Mouse (Mus musculus) left cerebral cortex, postnatal 14 days (tissue): ENCODE results near the gene Mad2l2. TPM values are rescaled to one million over a fixed set of nuclear protein-coding genes. Genes with fewer than 3 reads are reported as not detected.
A peak's percentile ranks its signal among the peaks of the same experiment; 100 is the strongest.

Experiments
- DNase-seq, 2 experiments: peaks; one replicate each; pipeline ENCODE4 v3.0.0; 2021 to 2022; ENCODE audit warnings: low spot score in 2 of 2, mixed read lengths in 1 of 2
- intact Hi-C: fragments of 180-260 bp; cut with DNase I; formaldehyde crosslinking; loops from one replicate; pipeline ENCODE4 v1.15.1; 2025
- long read RNA-seq, 2 experiments: library from polyadenylated mRNA; stranded (forward); transcript quantifications; one replicate each; pipeline ENCODE4 v2.0.0; 2021
- total RNA-seq, 2 experiments: library from RNA; stranded (reverse); gene quantifications; 2 replicates each; pipeline ENCODE4 v1.2.3; 2021

Gene Mad2l2
- 10 to 100 TPM; 10.1 to 16.2 TPM for total RNA-seq
- long read RNA-seq, experiment 1, transcript Mad2l2-201 (8 exons, 1,535 nt) = major isoform, 9 of 15 reads
- long read RNA-seq, experiment 1, partial matches to known transcripts = 1 of 15 reads
- long read RNA-seq, experiment 1, other reads (novel, unspliced or antisense) = 4 of 15 reads
- long read RNA-seq, experiment 2, transcript Mad2l2-201 (8 exons, 1,535 nt) = major isoform, 7 of 13 reads
- long read RNA-seq, experiment 2, partial matches to known transcripts = 2 of 13 reads
- long read RNA-seq, experiment 2, other reads (novel, unspliced or antisense) = 2 of 13 reads

DNA sequence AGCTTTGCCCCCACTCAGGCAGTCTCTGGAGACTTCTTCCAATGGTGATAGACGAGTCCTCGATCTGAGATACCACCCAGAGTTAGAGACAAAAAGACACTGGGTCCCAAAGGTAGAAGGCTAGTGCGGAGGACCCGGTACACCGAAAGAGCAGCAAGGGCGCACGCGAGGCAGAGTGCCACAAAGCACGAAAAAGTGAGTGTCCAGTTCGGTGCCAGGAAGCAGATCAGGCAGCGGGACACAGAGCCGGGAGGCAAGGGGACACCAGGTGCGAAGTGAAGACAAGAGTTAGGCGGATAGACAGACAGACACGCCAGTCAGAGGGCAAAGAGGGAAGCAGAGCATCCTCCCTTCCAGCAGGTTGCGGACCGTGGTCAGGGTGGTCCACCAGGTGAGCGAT is at the start of gene Mad2l2:
TSS of gene Mad2l2 (plus strand) at position 252 of the 400 bp plus-strand sequence.
- no peak for DNase-seq
- intact Hi-C loops = no loop called here

DNA sequence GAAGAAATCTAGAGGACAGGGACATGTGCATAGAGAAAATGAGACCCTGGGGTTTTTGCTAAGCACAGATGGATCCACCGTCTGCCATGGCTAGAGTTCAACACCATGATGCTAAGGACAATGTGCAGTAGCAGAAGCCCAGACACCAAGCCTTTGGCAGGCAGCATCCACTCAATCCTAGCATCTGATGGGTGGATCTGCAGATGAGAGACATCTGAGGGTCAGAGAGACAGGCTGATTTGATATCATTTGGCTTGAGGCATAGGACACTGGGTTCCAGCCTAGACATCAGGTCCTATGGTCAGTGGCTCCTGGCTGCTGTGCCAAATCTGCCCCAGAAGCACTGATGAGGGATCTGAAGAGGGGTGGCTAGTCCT is 49.6 kb upstream of the Mad2l2 start:
- intact Hi-C loops = no loop called here
- no peak for DNase-seq

DNA sequence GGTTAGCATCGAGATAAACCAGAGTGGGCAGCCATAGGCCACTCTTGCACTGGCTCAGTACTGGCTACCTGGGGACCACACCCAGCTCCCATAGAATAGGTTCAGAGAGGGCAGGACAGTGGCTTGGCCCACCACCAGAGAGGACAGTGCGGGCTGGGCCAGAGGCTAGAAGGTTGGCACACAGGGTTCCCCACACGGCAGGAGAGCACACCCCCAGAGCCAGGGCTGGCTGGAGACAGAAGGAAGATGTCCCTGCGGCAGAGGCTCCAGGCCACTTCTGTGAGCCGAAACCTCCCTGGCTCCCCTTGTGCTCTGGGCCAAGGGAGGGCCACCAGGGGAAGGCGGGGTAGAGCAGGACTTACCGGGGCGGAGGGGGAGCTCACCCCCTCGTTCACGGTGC is 49.0 kb upstream of the Mad2l2 start:
- intact Hi-C loops = no loop called here
- no peak for DNase-seq

DNA sequence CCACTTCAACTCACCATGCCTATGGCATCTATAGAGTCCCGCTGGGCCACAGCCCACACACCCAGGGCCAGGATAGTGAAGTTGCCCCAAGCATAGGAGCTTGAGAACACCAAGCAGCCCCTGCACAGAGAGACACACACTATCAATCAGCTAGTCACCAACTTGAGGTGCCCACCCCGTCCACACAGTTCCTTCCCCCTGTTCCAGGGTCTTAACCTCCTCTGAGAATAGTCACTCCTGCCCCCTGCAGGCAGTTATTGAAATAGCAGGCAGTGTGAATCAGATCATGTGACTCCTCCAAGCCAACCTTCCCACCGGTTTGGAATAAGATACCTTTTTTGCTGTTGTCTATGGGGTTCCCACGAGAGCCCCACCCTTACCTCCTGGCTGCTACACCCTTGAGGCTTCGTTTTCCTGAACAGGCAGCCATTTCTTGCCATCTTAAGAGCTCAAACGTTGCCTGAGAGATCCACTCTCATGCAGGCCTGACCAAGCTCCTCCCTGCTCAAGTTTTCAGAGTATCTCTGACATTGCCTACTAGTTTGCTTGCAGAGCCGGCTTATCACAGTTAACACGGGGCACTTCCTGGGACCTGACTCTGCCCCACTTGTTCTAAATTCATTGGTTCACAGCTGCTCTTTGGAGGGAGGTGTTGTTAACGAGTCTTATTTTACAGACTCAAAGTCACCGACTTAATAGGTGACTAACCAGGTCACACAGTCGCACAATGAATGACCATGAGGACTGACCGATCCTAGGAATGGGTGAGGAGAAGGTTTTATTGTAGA is 47.7 kb upstream of the Mad2l2 start:
- intact Hi-C loops = no loop called here
- DNase-seq = peak; percentile 52 to 63

DNA sequence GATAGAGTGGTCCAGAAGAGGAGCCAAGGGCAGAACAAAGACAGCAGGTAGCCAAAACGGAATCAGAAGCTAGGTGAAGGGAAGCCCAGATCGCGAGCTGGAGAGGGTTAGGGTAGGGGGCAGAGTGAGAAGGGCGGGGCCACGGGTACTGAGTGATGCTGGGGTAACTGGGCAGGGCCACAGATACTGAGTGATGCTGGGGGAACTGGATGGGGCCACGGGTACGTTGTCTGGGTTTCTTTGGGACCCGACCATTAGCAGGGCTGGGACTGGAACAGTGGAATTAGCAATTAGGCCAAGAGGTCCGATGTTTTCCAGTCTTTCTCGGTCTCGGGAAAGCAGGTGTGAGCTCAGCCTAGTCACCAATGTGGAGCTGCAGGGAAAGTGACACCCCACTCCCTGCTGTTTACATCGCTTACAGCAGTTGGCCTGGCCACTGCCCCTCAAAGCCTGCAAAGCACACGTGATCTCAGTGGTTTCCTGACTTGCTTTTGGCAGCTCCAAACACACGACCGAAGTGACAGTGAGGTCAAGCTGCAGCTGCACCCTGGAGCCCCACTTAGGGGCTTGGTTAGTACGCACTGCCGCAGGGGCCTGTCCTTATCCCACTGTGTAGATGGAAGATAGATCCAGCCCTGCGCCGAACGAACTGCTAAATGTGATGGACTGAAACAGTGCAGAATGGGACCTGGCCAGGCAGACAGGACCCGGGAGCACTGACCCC is 46.8 kb upstream of the Mad2l2 start:
- intact Hi-C loops = no loop called here
- DNase-seq = no peak

DNA sequence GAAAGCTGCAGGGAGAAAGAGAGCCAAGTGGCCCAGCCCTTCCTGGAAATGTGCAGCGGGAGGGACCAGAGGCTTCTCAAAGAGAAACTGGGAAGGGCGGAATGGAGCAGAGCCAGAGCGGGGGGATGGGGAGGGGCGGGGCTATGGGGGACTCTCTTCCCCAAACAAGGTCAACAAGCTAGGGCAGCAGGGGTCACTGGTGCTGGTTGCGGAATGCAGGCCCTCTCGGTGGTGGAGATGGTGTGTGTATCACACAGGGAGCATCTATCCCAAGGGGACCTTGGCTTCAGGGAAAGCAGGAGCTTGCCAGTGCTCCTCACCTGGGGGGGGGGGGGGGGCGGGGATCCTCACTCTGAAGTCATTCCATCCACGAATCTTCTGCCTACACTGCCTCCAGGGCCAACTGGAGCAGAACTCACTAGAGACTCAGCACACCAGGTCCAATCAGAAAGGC is 45.9 kb upstream of the Mad2l2 start:
- no peak for DNase-seq
- intact Hi-C loops = no loop called here

DNA sequence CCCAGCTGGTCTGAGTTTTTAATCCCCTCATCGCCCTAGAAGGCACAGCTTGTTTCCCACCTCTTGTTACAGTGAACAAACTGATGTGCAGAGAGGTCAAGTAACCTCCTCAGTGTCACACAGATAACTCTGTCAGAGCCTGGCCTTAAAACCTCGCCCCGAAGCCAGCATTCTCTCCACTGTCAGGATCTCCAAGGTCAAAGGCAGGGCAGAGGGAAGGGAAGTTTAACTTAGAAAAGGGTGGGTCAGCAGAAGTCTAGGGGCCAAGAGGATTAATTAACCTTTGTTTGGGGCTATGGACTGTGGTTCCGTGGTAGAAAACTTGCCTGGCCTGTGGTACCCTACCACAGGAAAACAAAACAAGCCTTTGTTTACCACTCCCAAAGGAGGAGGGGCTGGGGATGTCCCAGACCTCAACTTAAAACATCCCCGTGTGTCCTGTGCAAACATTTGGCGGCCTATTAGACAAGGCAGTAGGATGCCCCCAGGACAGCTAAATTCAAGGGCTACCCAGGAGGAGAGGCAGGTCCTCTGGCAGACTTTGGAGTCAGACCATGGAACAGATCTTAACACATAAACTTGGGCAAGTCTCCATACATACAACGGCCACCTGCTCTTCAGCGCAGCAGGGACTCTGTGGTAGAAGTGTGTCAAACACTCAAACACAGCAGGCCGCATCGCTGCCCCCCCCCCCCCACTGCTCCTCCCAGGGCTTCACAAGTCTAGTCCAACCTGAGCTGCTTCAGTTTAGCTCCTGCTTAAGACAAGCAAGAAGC is 44.9 kb upstream of the Mad2l2 start:
- intact Hi-C loops = no loop called here
- no peak for DNase-seq

DNA sequence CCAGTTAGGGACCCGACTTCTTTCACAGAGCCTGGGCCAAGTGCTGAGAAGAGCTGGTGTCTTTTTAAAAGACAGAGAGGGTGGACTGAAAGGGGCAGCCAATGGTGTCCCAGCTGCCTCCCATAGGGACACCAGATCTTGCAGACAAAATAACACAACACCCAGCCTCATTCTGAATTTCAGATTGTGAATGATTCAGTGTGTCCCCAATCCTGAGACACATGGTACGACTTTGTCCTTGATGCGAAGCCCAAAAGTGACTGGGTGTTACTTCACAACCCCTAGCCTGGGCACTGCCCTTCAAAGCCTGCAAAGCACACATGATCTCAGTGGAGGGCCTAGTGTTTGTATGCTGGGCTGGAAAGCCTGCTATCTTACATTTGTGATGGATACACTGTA is 44.3 kb upstream of the Mad2l2 start:
- no peak for DNase-seq
- intact Hi-C loops = no loop called here

DNA sequence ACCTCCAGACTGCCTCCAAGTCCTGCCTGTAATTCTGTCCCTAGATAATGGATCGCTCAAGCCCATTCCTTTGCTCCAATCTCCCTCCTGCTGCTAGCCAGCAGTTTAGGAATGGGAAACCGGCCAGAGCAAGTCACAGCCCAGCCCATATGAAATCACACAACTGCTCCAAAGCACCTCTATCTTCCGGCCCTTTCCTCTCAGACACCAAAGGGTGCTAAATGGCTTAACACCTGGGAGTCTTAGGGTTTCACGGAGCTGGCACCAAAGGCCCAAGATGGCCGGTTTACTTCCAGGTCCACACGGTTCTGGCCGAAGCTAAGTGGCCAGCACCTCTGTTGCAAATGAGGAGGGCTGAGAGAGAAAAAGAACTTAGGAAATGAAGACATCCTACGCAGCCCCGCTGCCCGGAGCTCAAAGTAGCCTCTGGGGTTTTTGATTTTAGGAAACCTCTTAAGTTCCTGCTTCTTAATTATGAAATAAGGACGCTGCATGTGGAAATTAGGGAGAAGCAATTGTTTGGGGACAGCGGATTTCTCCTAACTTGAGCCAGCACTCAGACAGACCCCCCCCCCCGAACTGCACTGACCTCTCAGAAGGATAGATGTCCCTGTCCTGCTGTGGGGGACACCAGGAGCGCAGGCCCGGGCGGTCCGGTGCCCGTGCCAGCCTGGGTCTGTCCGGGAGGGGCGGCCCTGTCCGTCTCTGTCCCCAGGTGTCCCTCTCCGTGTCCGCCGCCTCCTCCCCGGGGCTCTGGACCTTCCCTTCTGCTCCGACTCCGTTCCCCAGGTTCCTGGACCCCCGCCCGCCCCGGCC is 42.9 kb upstream of the Mad2l2 start:
- intact Hi-C loops = no loop called here

DNA sequence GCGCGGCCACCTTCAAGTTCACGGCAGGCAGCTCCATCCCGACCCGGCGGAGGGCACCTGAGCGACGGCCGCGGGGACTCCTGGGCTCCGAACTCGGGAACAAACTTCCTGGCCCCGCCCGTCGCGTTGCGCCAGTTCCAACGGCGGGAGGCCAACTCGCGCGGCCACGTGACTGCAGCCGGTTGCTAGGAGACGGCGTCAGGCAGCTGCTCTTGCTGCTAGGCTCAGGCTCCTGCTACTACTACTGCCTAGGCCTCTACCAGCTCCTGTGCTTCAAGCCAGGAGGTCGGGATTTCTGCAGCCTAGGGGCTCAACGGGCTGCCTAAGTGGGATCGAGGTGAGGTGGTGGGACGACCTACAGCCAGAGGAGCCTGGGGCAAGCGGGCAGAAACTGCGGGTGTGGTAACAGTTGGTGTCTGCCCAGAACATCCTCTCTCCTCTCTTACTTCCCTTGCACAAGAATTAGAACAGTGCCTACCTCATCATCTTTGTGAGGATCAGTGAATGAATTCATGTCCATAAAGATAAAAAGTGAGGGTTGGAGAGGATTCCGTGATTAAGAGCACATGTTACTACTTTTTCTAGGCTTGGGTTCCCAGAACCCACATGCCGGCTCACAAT is 42.2 kb upstream of the Mad2l2 start, which contains the start of gene Agtrap:
TSS of gene Agtrap (minus strand) at position 125 of the 621 bp plus-strand sequence.
- peak; percentile 95 to 96 for DNase-seq
- intact Hi-C loops = no loop called here

More for the DNA sequence above, 42.9 kb upstream of the Mad2l2 start:
- DNase-seq = no peak

DNA sequence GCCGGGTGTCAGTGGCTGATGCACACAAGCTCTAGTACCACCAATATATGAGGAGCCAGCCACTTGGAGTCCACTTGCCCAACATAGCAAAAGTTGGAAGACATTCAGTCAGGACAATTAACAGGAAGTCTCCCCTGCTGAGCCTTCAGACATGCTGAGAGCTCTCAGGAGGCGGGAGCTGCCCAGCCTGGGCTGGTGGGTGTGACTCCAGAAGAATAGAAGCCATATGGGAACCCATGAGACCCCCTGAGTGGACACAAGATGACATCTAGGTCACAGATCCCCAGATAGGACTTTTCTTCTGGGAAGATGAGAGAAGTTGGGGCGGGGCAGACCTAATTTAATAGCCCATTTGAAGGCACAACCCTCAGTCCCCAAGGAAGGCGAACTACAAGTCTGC is 41.0 kb upstream of the Mad2l2 start:
- intact Hi-C loops = no loop called here
- no peak for DNase-seq

DNA sequence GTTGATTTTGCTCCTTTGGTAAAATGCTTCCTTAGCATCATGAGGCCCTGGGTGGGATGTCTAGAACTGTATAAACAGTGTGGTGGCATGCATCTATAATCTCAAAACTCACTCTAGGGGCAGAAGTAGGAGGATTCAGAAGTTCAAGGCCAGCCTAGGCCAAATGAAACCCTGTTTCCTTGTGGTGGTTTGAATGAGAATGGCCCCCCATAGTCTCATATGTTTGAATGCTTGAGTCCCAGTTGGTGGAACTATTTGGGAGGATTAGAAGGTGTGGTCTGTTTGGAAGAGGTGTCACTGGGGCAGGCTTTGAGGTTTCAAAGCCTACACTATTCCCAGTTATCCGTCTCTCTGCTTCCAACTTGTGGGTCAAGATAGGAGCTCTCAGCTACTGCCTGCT is 39.0 kb upstream of the Mad2l2 start:
- no peak for DNase-seq
- intact Hi-C loops = no loop called here

DNA sequence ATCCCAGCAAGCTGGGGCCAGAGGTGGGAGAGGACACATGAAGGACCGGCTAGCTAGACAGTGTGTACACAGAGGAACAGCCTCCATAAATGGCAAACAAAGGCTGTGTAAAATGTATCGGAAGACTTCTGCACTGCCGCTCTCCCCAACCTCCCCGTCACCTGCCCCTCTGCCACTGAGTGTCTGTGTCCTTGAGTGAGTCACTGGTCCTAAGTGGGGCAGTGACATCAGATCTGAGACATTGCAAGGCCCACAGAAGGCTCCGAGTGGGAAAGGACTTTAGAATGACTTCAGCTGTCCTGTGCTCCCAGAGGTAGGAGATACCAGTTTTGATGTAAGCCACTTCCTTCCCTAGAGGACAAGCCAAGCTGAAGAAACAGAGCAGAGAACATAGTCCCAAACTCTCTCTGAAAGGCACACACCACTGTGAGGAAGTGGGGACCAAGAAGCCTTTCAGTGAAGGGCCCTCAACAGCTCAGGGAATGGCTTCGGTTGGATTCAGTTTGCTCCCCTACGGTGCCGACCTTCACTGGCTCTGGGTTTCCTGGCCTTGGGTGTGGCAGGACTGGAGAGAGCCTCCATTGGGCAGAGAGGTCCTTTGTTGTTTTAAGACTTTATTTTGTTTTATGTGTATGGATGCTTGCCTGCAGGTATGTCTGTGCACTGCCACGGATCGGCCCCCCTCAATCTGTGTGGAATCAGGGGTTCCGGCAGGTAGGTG is 37.5 kb upstream of the Mad2l2 start:
- DNase-seq = no peak
- intact Hi-C loops = no loop called here

DNA sequence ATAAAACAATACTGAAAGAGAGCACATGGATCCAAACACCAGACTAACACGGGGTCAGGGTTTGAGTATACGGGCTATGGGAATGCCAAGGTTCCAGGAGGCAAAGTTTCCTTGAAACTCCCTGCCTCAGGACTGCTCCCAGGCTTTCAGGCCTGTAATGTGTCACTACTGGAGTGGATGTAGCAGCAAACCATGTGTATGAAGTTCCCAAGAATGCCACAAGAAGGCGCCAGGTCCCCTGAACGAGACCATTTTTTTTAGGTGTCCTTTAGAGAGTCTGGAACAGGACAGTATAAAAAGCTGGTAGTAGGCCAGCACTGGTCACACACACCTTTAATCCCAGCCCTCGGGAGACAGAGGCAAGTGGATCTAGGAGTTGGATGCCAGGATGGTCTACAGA is 36.0 kb upstream of the Mad2l2 start:
- intact Hi-C loops = no loop called here
- no peak for DNase-seq

DNA sequence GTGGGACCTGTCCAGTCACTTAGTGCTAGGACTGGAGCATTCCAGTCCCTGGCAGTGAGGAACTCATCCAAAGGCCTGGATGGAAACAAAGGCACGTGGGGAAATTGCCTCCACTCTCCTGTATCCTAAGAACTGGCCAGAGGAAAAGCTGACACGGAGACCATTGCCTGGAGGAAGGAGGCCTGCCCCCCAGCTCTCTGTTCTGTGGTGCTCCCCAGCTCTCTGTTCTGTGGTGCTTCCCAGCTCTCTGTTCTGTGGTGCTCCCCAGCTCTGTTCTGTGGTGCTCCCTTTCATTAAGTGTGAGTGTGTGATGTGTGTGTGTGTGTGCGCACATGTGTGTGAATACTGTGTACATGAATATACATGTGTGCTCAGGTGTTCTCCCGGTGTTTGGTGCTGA is 35.1 kb upstream of the Mad2l2 start:
- DNase-seq = no peak
- intact Hi-C loops = no loop called here

DNA sequence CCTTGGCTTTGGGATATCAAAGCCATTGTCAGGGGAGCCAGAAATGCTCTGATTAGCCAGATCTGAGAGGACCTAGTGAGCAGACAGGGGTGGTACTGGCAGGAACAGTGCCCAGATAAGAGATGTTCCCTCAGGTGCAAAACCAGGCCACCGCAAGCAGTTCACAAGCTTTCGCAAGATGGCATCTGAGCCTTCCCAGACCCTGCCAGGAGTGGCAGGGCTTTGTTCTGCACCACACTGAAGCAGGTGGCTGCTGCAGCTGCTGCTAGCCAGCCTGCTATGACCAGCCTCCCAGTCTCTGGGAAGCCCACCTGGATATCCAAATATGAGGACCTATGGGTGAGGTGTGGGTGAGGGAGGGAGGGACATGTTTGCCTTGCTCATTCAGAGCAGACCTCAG is 32.2 kb upstream of the Mad2l2 start:
- intact Hi-C loops = no loop called here
- DNase-seq = no peak

DNA sequence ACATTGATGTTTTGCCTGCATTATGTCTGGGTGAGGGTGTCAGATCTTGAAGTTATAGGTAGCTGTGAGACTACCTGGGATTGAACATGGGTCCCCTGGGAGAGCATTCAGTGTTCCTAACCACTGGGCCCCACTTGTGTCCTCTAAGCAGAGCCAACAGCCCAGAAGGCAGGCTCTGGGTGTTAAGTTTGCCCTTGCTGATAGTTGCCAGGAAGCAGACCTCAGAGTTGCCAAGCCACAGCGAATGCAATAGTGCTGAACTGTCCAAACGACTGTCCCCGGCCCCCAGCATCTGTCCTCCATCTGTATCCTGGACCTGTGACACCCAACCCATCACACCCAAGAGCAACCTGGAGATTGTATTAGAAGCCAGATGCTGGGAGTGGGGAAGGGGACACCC is 31.5 kb upstream of the Mad2l2 start:
- intact Hi-C loops = no loop called here
- DNase-seq = no peak
